Mouse (Mus musculus) neural tube, embryonic 12.5 days (tissue): ENCODE results near the gene Cphx3. TPM values are rescaled to one million over a fixed set of nuclear protein-coding genes. Genes with fewer than 3 reads are reported as not detected.
A peak's percentile ranks its signal among the peaks of the same experiment; 100 is the strongest.
"Not testable (repeated sequence)": the region's sequence is repeated elsewhere in the genome, so short reads cannot be mapped to it uniquely, and the experiment has no call there.

Experiments used
- ATAC-seq: fragments of 200-750 bp; cut with Nextera tagmentation; 2 replicates; pipeline ENCODE4 v1.8.0; 2017; ENCODE audit warnings: low read depth, mild to moderate bottlenecking, moderate TSS enrichment, moderate library complexity; ENCODE audit not compliant: low FRiP score
- H3K27ac ChIP-seq: fragments of 300-500 bp; sonication (generic); 2 replicates; pipeline ENCODE4 v1.5.1; 2016
- H3K27me3 ChIP-seq: fragments of 300-500 bp; sonication (generic); replicated peaks from 2 replicates; pipeline ENCODE4 v1.6.1; 2016; ENCODE audit warnings: mild to moderate bottlenecking
- H3K36me3 ChIP-seq: fragments of 300-500 bp; sonication (generic); 2 replicates; pipeline ENCODE4 v1.6.1; 2016; ENCODE audit warnings: mild to moderate bottlenecking
- H3K4me1 ChIP-seq: fragments of 300-500 bp; sonication (generic); 2 replicates; pipeline ENCODE4 v1.6.1; 2016
- H3K4me2 ChIP-seq: fragments of 300-500 bp; sonication (generic); replicated peaks from 2 replicates; pipeline ENCODE4 v1.6.1; 2016; ENCODE audit warnings: mild to moderate bottlenecking
- H3K4me3 ChIP-seq: fragments of 300-500 bp; sonication (generic); 2 replicates; pipeline ENCODE4 v1.5.1; 2016
- H3K9ac ChIP-seq: fragments of 300-500 bp; sonication (generic); 2 replicates; pipeline ENCODE4 v1.6.1; 2016; ENCODE audit warnings: mild to moderate bottlenecking
- H3K9me3 ChIP-seq: fragments of 300-500 bp; sonication (generic); 2 replicates; pipeline ENCODE4 v1.6.1; 2016; ENCODE audit warnings: mild to moderate bottlenecking
- WGBS: fragments of 180-500 bp; shearing (Covaris S2); methylation state at CpG from one replicate; pipeline ENCODE4 v1.1.7; 2016; 5-methylcytosine and 5-hydroxymethylcytosine counted together
- polyA plus RNA-seq: library from polyadenylated mRNA; unstranded; fragments of >200 nt; fragmentation: Nextera tagmentation; extraction: Ambion mirVana; gene quantifications from 2 replicates; pipeline ENCODE4 v1.2.1, GENCODE M21; 2016

The Cphx3 gene
- polyA plus RNA-seq, 1 experiment from 2014 or later, result not detected

- H3K4me1 ChIP-seq, H3K9me3 ChIP-seq, H3K27ac ChIP-seq, H3K9ac ChIP-seq, ATAC-seq, H3K27me3 ChIP-seq, H3K36me3 ChIP-seq, H3K4me3 ChIP-seq, H3K4me2 ChIP-seq: not testable (repeated sequence)
- WGBS, result no CpG with 5 or more reads among the region's 3 CpGs
Measured at GRCm38 (mm10) chr14:26097622-26098021, 15.5 kb downstream of the Cphx3 start.

- ATAC-seq, result peak; percentile 71
Measured at GRCm38 (mm10) chr14:26118150-26118549, 36.1 kb downstream of the Cphx3 start, which contains the start of gene Duxbl2. Gene Duxbl2, plus strand, starts transcription at chr14:26118349.

GRCm38 (mm10) chr14:26118550-26119000 is 36.5 kb downstream of the Cphx3 start:
- H3K9ac ChIP-seq, H3K4me3 ChIP-seq, H3K4me2 ChIP-seq, H3K27ac ChIP-seq, H3K4me1 ChIP-seq, H3K9me3 ChIP-seq, H3K27me3 ChIP-seq, H3K36me3 ChIP-seq: not testable (repeated sequence)
- no CpG with 5 or more reads among the region's 18 CpGs for WGBS
- peak; percentile 92 for ATAC-seq

More at GRCm38 (mm10) chr14:26118150-26118549, 36.1 kb downstream of the Cphx3 start, which contains the start of gene Duxbl2:
- not testable (repeated sequence) for H3K9me3 ChIP-seq, H3K4me2 ChIP-seq, H3K27ac ChIP-seq, H3K27me3 ChIP-seq, H3K4me1 ChIP-seq, H3K36me3 ChIP-seq, H3K4me3 ChIP-seq, H3K9ac ChIP-seq
- WGBS, result no CpG with 5 or more reads among the region's 7 CpGs

- WGBS, result no CpG with 5 or more reads among the region's 7 CpGs
- not testable (repeated sequence) for ATAC-seq, H3K9me3 ChIP-seq, H3K9ac ChIP-seq, H3K27me3 ChIP-seq, H3K4me1 ChIP-seq, H3K36me3 ChIP-seq, H3K4me2 ChIP-seq, H3K27ac ChIP-seq, H3K4me3 ChIP-seq
Measured at GRCm38 (mm10) chr14:26119095-26119494, 37.0 kb downstream of the Cphx3 start.

- not testable (repeated sequence) for H3K36me3 ChIP-seq, H3K27me3 ChIP-seq, H3K4me3 ChIP-seq, H3K9ac ChIP-seq, H3K9me3 ChIP-seq, H3K4me2 ChIP-seq, ATAC-seq, H3K4me1 ChIP-seq, H3K27ac ChIP-seq
- no CpG with 5 or more reads among the region's 2 CpGs for WGBS
Measured at GRCm38 (mm10) chr14:26147095-26147494, 65.0 kb downstream of the Cphx3 start.

GRCm38 (mm10) chr14:26156032-26156431 is 73.9 kb downstream of the Cphx3 start:
- H3K4me2 ChIP-seq, H3K4me1 ChIP-seq, H3K27me3 ChIP-seq, H3K27ac ChIP-seq, H3K36me3 ChIP-seq, H3K9me3 ChIP-seq, H3K9ac ChIP-seq, H3K4me3 ChIP-seq, ATAC-seq: not testable (repeated sequence)
- WGBS, result no CpG with 5 or more reads among the region's 7 CpGs

- no CpG with 5 or more reads among the region's 9 CpGs for WGBS
- H3K4me2 ChIP-seq, H3K9me3 ChIP-seq, H3K4me1 ChIP-seq, H3K36me3 ChIP-seq, H3K27me3 ChIP-seq, H3K4me3 ChIP-seq, H3K27ac ChIP-seq, ATAC-seq, H3K9ac ChIP-seq: not testable (repeated sequence)
Measured at GRCm38 (mm10) chr14:26161156-26161555, 79.1 kb downstream of the Cphx3 start.

- not testable (repeated sequence) for H3K27me3 ChIP-seq, H3K4me1 ChIP-seq, H3K4me3 ChIP-seq, H3K27ac ChIP-seq, ATAC-seq, H3K9ac ChIP-seq, H3K9me3 ChIP-seq, H3K36me3 ChIP-seq, H3K4me2 ChIP-seq
- no CpG with 5 or more reads among the region's 5 CpGs for WGBS
Measured at GRCm38 (mm10) chr14:26162423-26162822, 80.3 kb downstream of the Cphx3 start.

GRCm38 (mm10) chr14:26165266-26165665 is 83.2 kb downstream of the Cphx3 start:
- H3K27ac ChIP-seq, H3K36me3 ChIP-seq, H3K4me3 ChIP-seq, H3K9ac ChIP-seq, H3K4me1 ChIP-seq, ATAC-seq, H3K9me3 ChIP-seq, H3K4me2 ChIP-seq, H3K27me3 ChIP-seq: not testable (repeated sequence)
- no CpG with 5 or more reads among the region's 12 CpGs for WGBS

GRCm38 (mm10) chr14:26173955-26174354 is 91.9 kb downstream of the Cphx3 start:
- not testable (repeated sequence) for H3K9ac ChIP-seq, H3K27ac ChIP-seq, H3K9me3 ChIP-seq, H3K4me3 ChIP-seq, H3K27me3 ChIP-seq, ATAC-seq, H3K4me2 ChIP-seq, H3K4me1 ChIP-seq, H3K36me3 ChIP-seq
- WGBS, result no CpG with 5 or more reads among the region's 3 CpGs

GRCm38 (mm10) chr14:26175028-26175427 is 92.9 kb downstream of the Cphx3 start:
- H3K9me3 ChIP-seq, H3K4me2 ChIP-seq, H3K4me1 ChIP-seq, H3K27me3 ChIP-seq, H3K36me3 ChIP-seq, H3K4me3 ChIP-seq, ATAC-seq, H3K27ac ChIP-seq, H3K9ac ChIP-seq: not testable (repeated sequence)
- no CpG with 5 or more reads among the region's 6 CpGs for WGBS

GRCm38 (mm10) chr14:26181660-26182059 is 99.6 kb downstream of the Cphx3 start:
- H3K4me3 ChIP-seq, ATAC-seq, H3K4me2 ChIP-seq, H3K4me1 ChIP-seq, H3K36me3 ChIP-seq, H3K27me3 ChIP-seq, H3K27ac ChIP-seq, H3K9ac ChIP-seq, H3K9me3 ChIP-seq: not testable (repeated sequence)
- no CpG with 5 or more reads among the region's 10 CpGs for WGBS

- not testable (repeated sequence) for H3K4me2 ChIP-seq, H3K27ac ChIP-seq, H3K9me3 ChIP-seq, H3K36me3 ChIP-seq, H3K9ac ChIP-seq, H3K4me3 ChIP-seq, ATAC-seq, H3K4me1 ChIP-seq, H3K27me3 ChIP-seq
- WGBS, result no CpG with 5 or more reads among the region's 10 CpGs
Measured at GRCm38 (mm10) chr14:26182380-26182779, 100.3 kb downstream of the Cphx3 start, which contains the start of gene Plac9b. Gene Plac9b, minus strand, starts transcription at chr14:26182480.
